Mouse (Mus musculus) limb, embryonic 15.5 days (tissue): ENCODE measurements around the gene Hist1h2bh. TPM values are rescaled to one million over a fixed set of nuclear protein-coding genes. Genes with fewer than 3 reads are reported as not detected.
"Not testable (repeated sequence)": the region's sequence is repeated elsewhere in the genome, so short reads cannot be mapped to it uniquely, and the experiment has no call there.

ENCODE experiments used
- ATAC-seq: fragments of 200-750 bp; cut with Nextera tagmentation; 2 replicates; pipeline ENCODE4 v1.8.0; 2017; ENCODE audit warnings: low read depth, moderate TSS enrichment; ENCODE audit not compliant: insufficient number of reproducible peaks, low FRiP score, low TSS enrichment
- H3K27ac ChIP-seq: fragments of 300-500 bp; sonication (generic); 2 replicates; pipeline ENCODE4 v1.5.1; 2015; ENCODE audit warnings: moderate library complexity, mild to moderate bottlenecking, inconsistent platforms
- H3K27me3 ChIP-seq: fragments of 300-500 bp; sonication (generic); 2 replicates; pipeline ENCODE4 v1.6.1; 2015; ENCODE audit warnings: inconsistent platforms
- H3K36me3 ChIP-seq: fragments of 300-500 bp; sonication (generic); 2 replicates; pipeline ENCODE4 v1.6.1; 2015; ENCODE audit warnings: inconsistent platforms
- H3K4me1 ChIP-seq: fragments of 300-500 bp; sonication (generic); 2 replicates; pipeline ENCODE4 v1.6.1; 2015; ENCODE audit warnings: inconsistent platforms
- H3K4me2 ChIP-seq: fragments of 300-500 bp; sonication (generic); 2 replicates; pipeline ENCODE4 v1.6.1; 2015; ENCODE audit warnings: mild to moderate bottlenecking, inconsistent platforms
- H3K4me3 ChIP-seq: fragments of 300-500 bp; sonication (generic); 2 replicates; pipeline ENCODE4 v1.5.1; 2015; ENCODE audit warnings: mild to moderate bottlenecking, inconsistent platforms
- H3K9ac ChIP-seq: fragments of 300-500 bp; sonication (generic); 2 replicates; pipeline ENCODE4 v1.6.1; 2015; ENCODE audit warnings: inconsistent platforms
- H3K9me3 ChIP-seq: fragments of 300-500 bp; sonication (generic); 2 replicates; pipeline ENCODE4 v1.6.1; 2016; ENCODE audit warnings: inconsistent platforms
- WGBS: fragments of 180-500 bp; shearing (Covaris S2); methylation state at CpG from one replicate; pipeline ENCODE4 v1.1.7; 2015; 5-methylcytosine and 5-hydroxymethylcytosine counted together
- polyA plus RNA-seq: library from polyadenylated mRNA; unstranded; fragments of >200 nt; fragmentation: Nextera tagmentation; extraction: Ambion mirVana; gene quantifications from 2 replicates; pipeline ENCODE4 v1.2.1, GENCODE M21; 2015

Gene Hist1h2bh
- polyA plus RNA-seq, 1 experiment from 2014 or later, result 0.77 TPM

DNA sequence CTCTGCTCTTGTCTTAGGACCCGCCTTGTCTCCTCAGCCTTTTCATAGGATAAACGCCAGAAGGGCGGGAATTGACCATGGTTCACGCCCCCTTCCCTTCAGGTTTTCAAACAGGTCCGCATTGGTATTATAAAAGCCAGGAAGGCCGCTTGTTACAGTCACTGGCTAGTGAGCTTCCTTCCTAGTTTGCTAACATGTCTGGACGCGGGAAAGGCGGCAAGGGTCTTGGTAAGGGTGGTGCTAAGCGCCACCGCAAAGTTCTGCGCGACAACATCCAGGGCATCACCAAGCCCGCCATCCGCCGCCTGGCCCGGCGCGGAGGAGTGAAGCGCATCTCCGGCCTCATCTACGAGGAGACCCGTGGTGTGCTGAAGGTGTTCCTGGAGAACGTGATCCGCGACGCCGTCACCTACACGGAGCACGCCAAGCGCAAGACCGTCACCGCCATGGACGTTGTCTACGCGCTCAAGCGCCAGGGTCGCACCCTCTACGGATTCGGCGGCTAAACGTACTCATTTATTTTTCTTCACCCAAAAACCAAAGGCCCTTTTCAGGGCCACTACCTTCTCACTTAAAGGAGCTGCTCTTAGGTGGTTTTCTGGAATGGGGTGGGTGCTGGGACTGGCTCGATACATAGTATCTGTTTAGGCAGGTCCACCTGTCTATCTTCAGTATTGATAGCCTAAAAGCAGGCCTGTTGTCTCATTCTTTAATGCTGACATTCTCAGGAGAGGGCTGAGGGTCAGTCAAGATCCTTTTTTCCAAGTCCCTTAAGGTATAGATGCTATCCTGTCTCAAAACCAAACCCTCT, 38.4 kb upstream of the Hist1h2bh start, which contains the start of gene Hist1h4d:
Hist1h4d (plus strand) TSS at position 191 of the 811 bp plus-strand sequence.
- H3K27ac ChIP-seq, result peak within 1 kb of the TSS; percentile 81
- no peaks in the 10 kb centered on the region for H3K36me3 ChIP-seq
- H3K4me2 ChIP-seq, result peak within 1 kb of the TSS; percentile 66
- H3K4me1 ChIP-seq, result peaks cover 26% of the 10 kb centered on the region
- no peaks in the 10 kb centered on the region for H3K9me3 ChIP-seq
- WGBS, result under 1% methylated on average over 43 of the region's 43 CpGs
- peak within 1 kb of the TSS; percentile 37 for H3K9ac ChIP-seq
- ATAC-seq, result peak; percentile 88
- peak within 1 kb of the TSS; percentile 49 for H3K4me3 ChIP-seq
- H3K27me3 ChIP-seq, result no peaks in the 10 kb centered on the region

DNA sequence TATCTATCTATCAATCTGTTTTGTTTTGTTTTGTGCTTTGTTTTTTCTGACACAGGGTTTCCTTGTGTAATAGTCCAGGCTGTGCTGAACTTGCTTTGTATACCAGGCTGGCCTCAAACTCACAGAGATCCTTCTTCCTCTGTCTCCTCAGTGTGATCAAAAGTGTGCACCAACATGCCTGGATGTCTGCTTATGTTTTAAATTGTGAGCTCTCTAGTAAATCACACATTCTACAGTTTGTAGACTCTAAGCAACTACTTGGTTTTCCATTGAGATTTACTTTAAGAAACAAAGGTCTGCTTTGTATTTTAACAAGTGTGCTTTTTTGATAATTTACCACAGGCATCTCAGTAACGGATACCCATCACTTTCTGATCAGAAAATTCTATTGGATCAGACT, 34.6 kb upstream of the Hist1h2bh start:
- no peak for ATAC-seq
- WGBS, result 92% methylated on average over 1 of the region's 1 CpGs
- Histone ChIP-seq H3K4me3 (no peak overlapping the region), H3K9me3 (no peaks in the 10 kb centered on the region), H3K36me3 (no peaks in the 10 kb centered on the region), H3K4me2 (no peak overlapping the region), H3K27me3 (no peaks in the 10 kb centered on the region), H3K9ac (no peak overlapping the region), H3K27ac (no peak overlapping the region), H3K4me1 (peaks cover 26% of the 10 kb centered on the region)

DNA sequence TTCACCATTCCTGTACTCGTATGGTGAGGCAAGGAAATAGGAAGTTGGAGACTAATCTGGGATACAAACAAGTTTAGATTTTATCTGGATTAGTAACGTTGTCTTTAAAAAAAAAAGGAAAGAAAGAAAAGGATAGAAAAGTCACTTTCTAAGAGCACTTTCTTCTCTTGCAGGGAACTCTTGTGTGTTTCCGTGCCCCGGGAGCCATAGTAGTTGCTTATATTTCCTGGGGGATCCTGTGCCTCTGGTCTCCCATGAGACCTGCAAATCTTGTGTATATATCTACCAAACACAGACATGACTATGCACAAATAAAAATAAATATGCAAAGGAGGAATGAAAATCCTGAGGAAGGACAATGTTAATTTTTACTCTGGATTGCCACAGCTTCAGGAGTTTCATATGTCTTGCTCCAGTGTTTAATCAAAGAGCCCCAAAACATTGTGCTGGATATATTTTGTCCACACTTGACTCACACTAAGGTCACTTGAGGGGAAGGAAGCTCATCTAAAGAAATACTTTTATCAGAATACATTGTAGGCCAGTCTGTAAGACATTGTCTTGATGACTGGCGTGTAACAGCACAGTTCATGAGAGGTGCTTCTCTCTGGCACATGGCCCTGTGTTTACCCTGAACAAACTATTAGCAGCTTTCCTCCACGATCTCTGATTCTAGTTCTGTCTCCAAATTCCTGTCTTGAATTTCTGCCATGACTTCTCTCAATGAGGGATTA, 33.9 kb upstream of the Hist1h2bh start:
- Histone ChIP-seq H3K4me1 (peaks cover 25% of the 10 kb centered on the region), H3K36me3 (no peaks in the 10 kb centered on the region), H3K9me3 (no peaks in the 10 kb centered on the region), H3K9ac (no peak overlapping the region), H3K4me2 (peak overlapping the region; percentile 57), H3K27me3 (no peaks in the 10 kb centered on the region), H3K27ac (peak overlapping the region; percentile 78), H3K4me3 (peak overlapping the region; percentile 40)
- 41% methylated on average over 6 of the region's 6 CpGs for WGBS
- no peak for ATAC-seq

DNA sequence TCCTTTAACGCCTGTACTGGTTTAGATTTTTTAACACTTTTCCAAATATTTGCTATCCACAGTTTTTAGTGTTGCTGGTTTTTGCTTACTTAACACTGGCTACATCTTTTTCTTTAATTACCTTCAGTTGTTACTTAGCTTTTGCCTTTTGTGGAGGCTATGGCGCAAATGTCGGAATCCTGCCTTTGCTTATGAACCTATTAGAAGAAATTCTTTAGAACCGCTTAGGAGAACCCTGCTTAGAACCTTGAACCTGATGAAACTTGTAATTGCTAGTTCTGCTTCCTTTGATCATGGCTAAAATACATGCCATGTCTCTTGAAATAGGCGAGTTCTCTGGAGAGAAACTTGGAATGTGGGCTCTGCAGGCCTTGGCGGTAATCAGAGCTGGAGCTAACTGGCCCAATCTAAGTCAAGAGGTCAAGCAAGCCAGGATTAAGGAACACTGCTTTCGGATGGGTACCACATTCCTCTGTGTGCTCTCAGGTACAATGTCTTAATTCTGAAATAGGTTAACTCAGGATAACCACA, 33.2 kb upstream of the Hist1h2bh start:
- peak overlapping the region; percentile 57 for H3K4me2 ChIP-seq
- H3K4me1 ChIP-seq, result peaks cover 25% of the 10 kb centered on the region
- H3K9ac ChIP-seq, result peak overlapping the region; percentile 50
- H3K27ac ChIP-seq, result peak overlapping the region; percentile 78
- H3K27me3 ChIP-seq, result no peaks in the 10 kb centered on the region
- no peaks in the 10 kb centered on the region for H3K9me3 ChIP-seq
- peak overlapping the region; percentile 40 for H3K4me3 ChIP-seq
- no peak for ATAC-seq
- H3K36me3 ChIP-seq, result no peaks in the 10 kb centered on the region
- WGBS, result 7% methylated on average over 7 of the region's 7 CpGs

DNA sequence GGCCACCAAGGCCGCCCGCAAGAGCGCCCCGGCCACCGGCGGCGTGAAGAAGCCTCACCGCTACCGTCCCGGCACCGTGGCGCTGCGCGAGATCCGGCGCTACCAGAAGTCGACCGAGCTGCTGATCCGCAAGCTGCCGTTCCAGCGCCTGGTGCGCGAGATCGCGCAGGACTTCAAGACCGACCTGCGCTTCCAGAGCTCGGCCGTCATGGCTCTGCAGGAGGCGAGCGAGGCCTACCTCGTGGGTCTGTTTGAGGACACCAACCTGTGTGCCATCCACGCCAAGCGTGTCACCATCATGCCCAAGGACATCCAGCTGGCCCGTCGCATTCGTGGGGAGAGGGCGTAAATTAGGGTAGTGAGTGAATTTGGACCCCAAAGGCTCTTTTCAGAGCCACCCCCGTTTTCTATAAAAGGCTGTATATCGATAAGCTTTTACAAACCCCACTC, 32.7 kb upstream of the Hist1h2bh start:
- not testable (repeated sequence) for ATAC-seq, H3K9me3 ChIP-seq, H3K27me3 ChIP-seq, H3K36me3 ChIP-seq
- peak overlapping the region; percentile 40 for H3K4me3 ChIP-seq
- peak overlapping the region; percentile 57 for H3K4me2 ChIP-seq
- WGBS, result under 1% methylated on average over 19 of the region's 40 CpGs
- peak overlapping the region; percentile 79 for H3K27ac ChIP-seq
- peaks cover 25% of the 10 kb centered on the region for H3K4me1 ChIP-seq
- H3K9ac ChIP-seq, result peak overlapping the region; percentile 50

DNA sequence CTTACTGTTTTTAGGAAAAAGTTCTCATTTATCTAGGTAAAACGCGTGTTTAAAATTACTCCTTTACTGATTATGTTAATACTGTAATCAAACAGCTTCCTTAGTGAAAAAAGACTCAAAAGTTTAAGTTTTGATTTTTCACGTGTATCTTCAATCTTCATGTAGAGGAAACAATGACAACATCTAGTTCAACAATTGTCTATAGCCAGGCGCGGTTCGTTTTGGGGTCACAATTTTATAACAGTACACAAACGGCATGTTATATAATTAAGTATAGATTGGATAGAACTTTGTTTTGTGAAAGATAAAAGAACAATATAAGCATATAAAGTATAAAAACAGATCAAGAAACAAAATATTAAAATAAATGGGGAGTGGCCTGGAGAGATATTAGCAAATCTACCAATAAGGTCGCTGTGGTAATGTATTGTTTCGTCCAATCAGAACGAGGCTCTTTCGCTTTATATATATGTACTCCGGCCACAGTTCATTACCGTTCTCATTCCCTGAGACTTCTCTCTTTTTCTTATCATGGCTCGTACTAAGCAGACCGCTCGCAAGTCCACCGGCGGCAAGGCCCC, 32.2 kb upstream of the Hist1h2bh start, which contains the start of gene Hist1h3d:
Hist1h3d (plus strand) TSS at position 493 of the 581 bp plus-strand sequence.
- Histone ChIP-seq H3K27me3 (no peaks in the 10 kb centered on the region), H3K4me2 (peak within 1 kb of the TSS; percentile 57), H3K4me3 (peak within 1 kb of the TSS; percentile 43), H3K9ac (peak within 1 kb of the TSS; percentile 50), H3K9me3 (no peaks in the 10 kb centered on the region), H3K27ac (peak within 1 kb of the TSS; percentile 86), H3K4me1 (peaks cover 25% of the 10 kb centered on the region), H3K36me3 (no peaks in the 10 kb centered on the region)
- ATAC-seq, result peak; percentile 62; the same call in 1 of the 2 replicates
- under 1% methylated on average over 18 of the region's 18 CpGs for WGBS

DNA sequence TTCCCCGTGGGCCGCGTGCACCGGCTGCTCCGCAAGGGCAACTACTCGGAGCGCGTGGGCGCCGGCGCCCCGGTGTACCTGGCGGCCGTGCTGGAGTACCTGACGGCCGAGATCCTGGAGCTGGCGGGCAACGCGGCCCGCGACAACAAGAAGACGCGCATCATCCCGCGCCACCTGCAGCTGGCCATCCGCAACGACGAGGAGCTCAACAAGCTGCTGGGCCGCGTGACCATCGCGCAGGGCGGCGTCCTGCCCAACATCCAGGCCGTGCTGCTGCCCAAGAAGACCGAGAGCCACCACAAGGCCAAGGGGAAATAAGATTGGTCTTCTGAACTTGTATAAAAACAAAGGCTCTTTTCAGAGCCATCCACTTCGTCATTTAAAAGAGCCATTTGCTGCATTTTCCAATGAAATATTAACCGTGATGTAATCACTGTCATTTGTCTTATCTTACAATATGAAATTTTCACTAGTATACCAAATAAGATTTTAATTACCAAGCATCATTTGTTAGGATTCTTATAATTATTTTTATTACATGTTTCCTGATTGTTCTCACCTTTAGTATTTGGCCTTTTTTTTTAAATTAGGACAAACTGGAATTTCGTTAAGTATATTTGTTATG, 31.5 kb upstream of the Hist1h2bh start:
- 1% methylated on average over 14 of the region's 39 CpGs for WGBS
- H3K4me3 ChIP-seq, result peak overlapping the region; percentile 43
- H3K36me3 ChIP-seq, result not testable (repeated sequence)

DNA sequence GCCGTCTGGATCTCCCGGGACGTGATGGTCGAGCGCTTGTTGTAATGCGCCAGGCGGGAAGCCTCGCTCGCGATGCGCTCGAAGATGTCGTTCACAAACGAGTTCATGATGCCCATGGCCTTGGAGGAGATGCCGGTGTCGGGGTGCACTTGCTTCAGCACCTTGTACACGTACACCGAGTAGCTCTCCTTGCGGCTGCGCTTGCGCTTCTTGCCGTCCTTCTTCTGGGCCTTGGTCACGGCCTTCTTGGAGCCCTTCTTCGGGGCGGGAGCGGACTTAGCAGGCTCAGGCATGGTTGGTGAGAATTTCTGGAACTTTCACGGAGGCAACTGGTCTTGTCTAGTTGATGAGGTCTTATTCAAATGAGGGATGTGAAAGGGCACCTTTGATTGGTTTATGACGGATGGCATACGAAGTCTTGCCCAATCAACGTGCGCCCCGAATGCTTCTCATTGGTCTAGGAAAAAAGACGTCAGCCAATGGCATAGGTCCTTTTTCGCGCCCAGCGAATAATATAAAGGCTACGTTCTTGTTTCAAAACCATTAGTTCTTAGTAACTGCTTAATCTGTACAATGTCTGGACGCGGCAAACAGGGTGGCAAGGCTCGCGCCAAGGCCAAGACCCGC, 30.8 kb upstream of the Hist1h2bh start, which contains the start of the genes Hist1h2bf and Hist1h2ad:
Hist1h2bf (minus strand) TSS at position 299 of the 627 bp plus-strand sequence.
Hist1h2ad (plus strand) TSS at position 484 of the 627 bp plus-strand sequence.
- peak; percentile 87 for ATAC-seq
- peak within 1 kb of the TSS; percentile 94 for H3K27ac ChIP-seq
- not testable (repeated sequence) for H3K36me3 ChIP-seq, H3K9me3 ChIP-seq, H3K27me3 ChIP-seq
- H3K4me1 ChIP-seq, result peaks cover 30% of the 10 kb centered on the region
- under 1% methylated on average over 39 of the region's 42 CpGs for WGBS
- H3K4me3 ChIP-seq, result peak within 1 kb of the TSS; percentile 43
- peak within 1 kb of the TSS; percentile 57 for H3K4me2 ChIP-seq
- peak within 1 kb of the TSS; percentile 40 for H3K9ac ChIP-seq

More for the DNA sequence above, 31.5 kb upstream of the Hist1h2bh start:
- ATAC-seq, H3K9ac ChIP-seq, H3K9me3 ChIP-seq, H3K27me3 ChIP-seq: not testable (repeated sequence)
- Histone ChIP-seq H3K4me1 (peaks cover 30% of the 10 kb centered on the region), H3K4me2 (peak overlapping the region; percentile 57), H3K27ac (peak overlapping the region; percentile 94)

DNA sequence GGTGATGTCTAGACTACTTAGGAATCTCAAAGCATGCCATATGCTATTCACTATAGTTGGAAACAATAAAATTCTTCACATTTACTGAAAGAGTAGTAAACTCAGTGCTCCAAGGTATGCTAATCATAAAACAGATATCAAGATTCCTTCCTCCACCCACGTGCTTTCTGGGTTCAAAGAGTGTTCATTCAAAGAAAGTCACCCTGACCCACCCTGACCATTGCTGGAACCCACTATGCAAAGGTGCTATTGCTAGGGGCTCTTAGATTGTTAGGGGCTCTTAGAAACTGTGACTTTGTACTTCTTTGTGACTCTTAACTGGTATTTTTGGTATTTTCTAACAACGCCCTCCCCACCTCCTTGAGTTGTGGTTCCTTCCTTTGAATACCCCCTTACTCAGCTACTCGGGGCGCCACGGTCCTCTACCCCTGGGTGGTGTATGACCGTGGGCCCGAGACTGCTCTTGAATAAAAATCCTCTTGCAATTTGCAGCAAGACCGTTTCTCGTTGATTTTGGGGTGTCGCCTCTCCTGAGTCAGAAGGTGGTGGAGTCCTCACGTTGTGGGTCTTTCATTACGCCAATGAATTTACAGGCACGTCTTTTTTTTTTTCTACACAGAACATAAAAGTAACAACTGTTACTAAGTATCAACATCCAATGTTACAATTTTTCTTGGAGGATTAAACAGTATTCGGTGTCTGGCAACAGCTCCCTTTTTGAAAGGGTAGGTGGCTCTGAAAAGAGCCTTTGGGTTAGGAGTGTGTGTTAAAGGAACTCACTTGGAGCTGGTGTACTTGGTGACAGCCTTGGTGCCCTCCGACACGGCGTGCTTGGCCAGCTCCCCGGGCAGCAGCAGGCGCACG, 30.1 kb upstream of the Hist1h2bh start:
- not testable (repeated sequence) for H3K9me3 ChIP-seq, H3K36me3 ChIP-seq, H3K27me3 ChIP-seq, ATAC-seq
- peak overlapping the region; percentile 53 for H3K4me2 ChIP-seq
- peaks cover 30% of the 10 kb centered on the region for H3K4me1 ChIP-seq
- peak overlapping the region; percentile 40 for H3K9ac ChIP-seq
- 6% methylated on average over 20 of the region's 20 CpGs for WGBS
- H3K4me3 ChIP-seq, result peak overlapping the region; percentile 43
- peak overlapping the region; percentile 94 for H3K27ac ChIP-seq
